ENCODE assay signal across 27 mouse cellular contexts in genomic region chr3:65273317-65273716, GRCm38 (mm10).
"Had no signal": no experiment of that assay in that cellular context is flagged by ENCODE, and none has a peak within 500 bp of the region (broad histone marks: within the 10 kb centered on the region; RNA-seq: fewer than 3 reads in every experiment).

No protein-coding gene starts in this region.

- H3K4me1 ChIP-seq: heart, embryonic 15.5 days; hindbrain, embryonic 13.5 days; hindbrain, embryonic 15.5 days; kidney, embryonic 15.5 days; limb, embryonic 10.5 days; limb, embryonic 12.5 days; liver, embryonic 13.5 days had no signal

- H3K4me2 ChIP-seq: heart, embryonic 11.5 days; heart, embryonic 13.5 days; heart, embryonic 15.5 days; hindbrain, embryonic 13.5 days; hindbrain, embryonic 15.5 days; kidney, embryonic 15.5 days; limb, embryonic 12.5 days; liver, embryonic 11.5 days; liver, embryonic 13.5 days had no signal

- H3K4me3 ChIP-seq: heart, adult 2 months; heart, embryonic 13.5 days; heart, embryonic 15.5 days; hindbrain, embryonic 13.5 days; hindbrain, embryonic 15.5 days; kidney, embryonic 15.5 days; left cerebral cortex, adult 2 months; limb, embryonic 10.5 days; limb, embryonic 12.5 days; liver, embryonic 13.5 days had no signal

- H3K9ac ChIP-seq: heart, embryonic 13.5 days; heart, embryonic 15.5 days; hindbrain, embryonic 13.5 days; hindbrain, embryonic 15.5 days; kidney, embryonic 15.5 days; limb, embryonic 12.5 days; liver, embryonic 13.5 days had no signal

- ATAC-seq: hindbrain, postnatal 0 days had no signal

- DNase-seq: gastrocnemius, postnatal 14 days; gastrocnemius, postnatal 36 days; heart, adult 11 months; heart, adult 2 months; heart, postnatal 14 days; heart, postnatal 36 days; kidney, adult 11 months; kidney, adult 2 months; kidney, adult 9 months; kidney, postnatal 14 days; kidney, postnatal 36 days; layer of hippocampus, adult 9-11 months; layer of hippocampus, postnatal 36 days; liver; liver, embryonic 13.5 days had no signal

- H3K36me3 ChIP-seq: heart, embryonic 13.5 days; heart, embryonic 15.5 days; hindbrain, embryonic 13.5 days; hindbrain, embryonic 15.5 days; kidney, embryonic 15.5 days; limb, embryonic 10.5 days; limb, embryonic 12.5 days; liver, embryonic 13.5 days had no signal

- H3K27ac ChIP-seq: heart, adult 2 months; heart, embryonic 13.5 days; heart, embryonic 15.5 days; hindbrain, embryonic 13.5 days; hindbrain, embryonic 15.5 days; hindbrain, postnatal 0 days; kidney, embryonic 15.5 days; kidney, postnatal 0 days; left cerebral cortex, adult 2 months; limb, embryonic 10.5 days; limb, embryonic 12.5 days; liver, embryonic 13.5 days had no signal

- H3K9me3 ChIP-seq: heart, embryonic 13.5 days; heart, embryonic 15.5 days; hindbrain, embryonic 13.5 days; hindbrain, embryonic 15.5 days; kidney, embryonic 15.5 days; limb, embryonic 10.5 days; limb, embryonic 12.5 days; liver, embryonic 13.5 days had no signal

- H3K27me3 ChIP-seq: heart, embryonic 13.5 days; heart, embryonic 15.5 days; hindbrain, embryonic 13.5 days; hindbrain, embryonic 15.5 days; kidney, embryonic 15.5 days; limb, embryonic 12.5 days; liver, embryonic 13.5 days had no signal
